Mouse (Mus musculus): ENCODE results near the gene Lrrc20. TPM values are rescaled to one million over a fixed set of nuclear protein-coding genes. Genes with fewer than 3 reads are reported as not detected.

Lrrc20 gene
- polyA plus RNA-seq (2012; rRNA removed), result 4.0 and 4.6 TPM in 2 replicates

- H3K36me3 ChIP-seq (ENCODE audit: control insufficient read depth, insufficient read depth, low read length), result no peaks in the 10 kb centered on the region
- H3K4me3 ChIP-seq (ENCODE audit: insufficient read depth, low read depth, low read length), result peak within 1 kb of the TSS; percentile 80
- H3K27ac ChIP-seq (ENCODE audit: insufficient read depth, low read depth, low read length), result no peak within 1 kb of the TSS
- 2% methylated on average over 70 of the region's 70 CpGs for WGBS
- no peak for TF ChIP-seq CTCF (conservative IDR thresholded peaks at IDR 0.05; ENCODE audit: insufficient read depth, insufficient read length, low read depth, low read length)
- TF ChIP-seq POLR2A (IDR thresholded peaks at IDR 0.05; ENCODE audit: low read depth, low read length), result no peak
- H3K27me3 ChIP-seq (replicated peaks; ENCODE audit: control insufficient read depth, insufficient read depth, low read length), result no peaks in the 10 kb centered on the region
- DNase-seq, result peak; percentile 96
- H3K4me1 ChIP-seq (ENCODE audit: control insufficient read depth, insufficient read depth, low read length), result no peaks in the 10 kb centered on the region
Observed at GRCm38 (mm10) chr10:61475594-61476439, at the start of gene Lrrc20. TSS of gene Lrrc20 (plus strand) at chr10:61475801.

GRCm38 (mm10) chr10:61426251-61426757 lies 49.3 kb upstream of the Lrrc20 start:
- Histone ChIP-seq H3K27me3 (replicated peaks; ENCODE audit: control insufficient read depth, insufficient read depth, low read length) (no peaks in the 10 kb centered on the region), H3K36me3 (ENCODE audit: control insufficient read depth, insufficient read depth, low read length) (no peaks in the 10 kb centered on the region), H3K4me3 (ENCODE audit: insufficient read depth, low read depth, low read length) (no peak overlapping the region), H3K4me1 (ENCODE audit: control insufficient read depth, insufficient read depth, low read length) (0 out of 2 replicates have a peak, but pooled peaks cover 5% of the 10 kb centered on the region), H3K27ac (ENCODE audit: insufficient read depth, low read depth, low read length) (0 out of 2 replicates have a peak overlapping the region, but pooled peaks have one; percentile 6)
- WGBS, result 17% methylated on average over 2 of the region's 2 CpGs
- DNase-seq, result peak; percentile 77
- TF ChIP-seq POLR2A (IDR thresholded peaks at IDR 0.05; ENCODE audit: low read depth, low read length), result no peak
- TF ChIP-seq CTCF (conservative IDR thresholded peaks at IDR 0.05; ENCODE audit: insufficient read depth, insufficient read length, low read depth, low read length), result no peak

GRCm38 (mm10) chr10:61427951-61428350 lies 47.6 kb upstream of the Lrrc20 start:
- Histone ChIP-seq H3K4me1 (ENCODE audit: control insufficient read depth, insufficient read depth, low read length) (0 out of 2 replicates have a peak, but pooled peaks cover 5% of the 10 kb centered on the region), H3K4me3 (ENCODE audit: insufficient read depth, low read depth, low read length) (no peak overlapping the region), H3K27ac (ENCODE audit: insufficient read depth, low read depth, low read length) (no peak overlapping the region), H3K27me3 (replicated peaks; ENCODE audit: control insufficient read depth, insufficient read depth, low read length) (no peaks in the 10 kb centered on the region), H3K36me3 (ENCODE audit: control insufficient read depth, insufficient read depth, low read length) (peaks cover 3% of the 10 kb centered on the region; the same call in 1 of the 2 replicates)
- 84% methylated on average over 6 of the region's 6 CpGs for WGBS
- TF ChIP-seq POLR2A (IDR thresholded peaks at IDR 0.05; ENCODE audit: low read depth, low read length) (no peak), CTCF (conservative IDR thresholded peaks at IDR 0.05; ENCODE audit: insufficient read depth, insufficient read length, low read depth, low read length) (no peak)
- no peak for DNase-seq

GRCm38 (mm10) chr10:61428416-61428815 lies 47.2 kb upstream of the Lrrc20 start:
- WGBS, result 63% methylated on average over 4 of the region's 4 CpGs
- Histone ChIP-seq H3K27ac (ENCODE audit: insufficient read depth, low read depth, low read length) (no peak overlapping the region), H3K4me3 (ENCODE audit: insufficient read depth, low read depth, low read length) (no peak overlapping the region), H3K36me3 (ENCODE audit: control insufficient read depth, insufficient read depth, low read length) (peaks cover 3% of the 10 kb centered on the region; the same call in 1 of the 2 replicates), H3K4me1 (ENCODE audit: control insufficient read depth, insufficient read depth, low read length) (0 out of 2 replicates have a peak, but pooled peaks cover 5% of the 10 kb centered on the region), H3K27me3 (replicated peaks; ENCODE audit: control insufficient read depth, insufficient read depth, low read length) (no peaks in the 10 kb centered on the region)
- DNase-seq, result no peak
- TF ChIP-seq CTCF (conservative IDR thresholded peaks at IDR 0.05; ENCODE audit: insufficient read depth, insufficient read length, low read depth, low read length) (no peak), POLR2A (IDR thresholded peaks at IDR 0.05; ENCODE audit: low read depth, low read length) (no peak)

- H3K27ac ChIP-seq (ENCODE audit: insufficient read depth, low read depth, low read length), result no peak overlapping the region
- DNase-seq, result no peak
- peaks cover 3% of the 10 kb centered on the region; the same call in 1 of the 2 replicates for H3K36me3 ChIP-seq (ENCODE audit: control insufficient read depth, insufficient read depth, low read length)
- TF ChIP-seq POLR2A (IDR thresholded peaks at IDR 0.05; ENCODE audit: low read depth, low read length) (no peak), CTCF (conservative IDR thresholded peaks at IDR 0.05; ENCODE audit: insufficient read depth, insufficient read length, low read depth, low read length) (no peak)
- H3K27me3 ChIP-seq (replicated peaks; ENCODE audit: control insufficient read depth, insufficient read depth, low read length), result no peaks in the 10 kb centered on the region
- no peak overlapping the region for H3K4me3 ChIP-seq (ENCODE audit: insufficient read depth, low read depth, low read length)
- 90% methylated on average over 5 of the region's 5 CpGs for WGBS
- 0 out of 2 replicates have a peak, but pooled peaks cover 5% of the 10 kb centered on the region for H3K4me1 ChIP-seq (ENCODE audit: control insufficient read depth, insufficient read depth, low read length)
Observed at GRCm38 (mm10) chr10:61429043-61429442, 46.6 kb upstream of the Lrrc20 start.

- Histone ChIP-seq H3K36me3 (ENCODE audit: control insufficient read depth, insufficient read depth, low read length) (peaks cover 12% of the 10 kb centered on the region), H3K4me1 (ENCODE audit: control insufficient read depth, insufficient read depth, low read length) (no peaks in the 10 kb centered on the region), H3K27ac (ENCODE audit: insufficient read depth, low read depth, low read length) (no peak overlapping the region), H3K4me3 (ENCODE audit: insufficient read depth, low read depth, low read length) (no peak overlapping the region), H3K27me3 (replicated peaks; ENCODE audit: control insufficient read depth, insufficient read depth, low read length) (no peaks in the 10 kb centered on the region)
- DNase-seq, result no peak
- 81% methylated on average over 9 of the region's 9 CpGs for WGBS
- TF ChIP-seq CTCF (conservative IDR thresholded peaks at IDR 0.05; ENCODE audit: insufficient read depth, insufficient read length, low read depth, low read length) (no peak), POLR2A (IDR thresholded peaks at IDR 0.05; ENCODE audit: low read depth, low read length) (no peak)
Observed at GRCm38 (mm10) chr10:61431375-61431774, 44.2 kb upstream of the Lrrc20 start.

All from kidney, adult 2 months (tissue).